Mouse (Mus musculus): ENCODE results near the gene Cyth3. TPM values are rescaled to one million over a fixed set of nuclear protein-coding genes. Genes with fewer than 3 reads are reported as not detected.

Gene Cyth3
- polyA plus RNA-seq, 1 experiment: 20.4 TPM

- no peak overlapping the region for H3K27ac ChIP-seq (ENCODE audit: control insufficient read depth, insufficient read depth, low read depth, low read length, poor library complexity)
Observed at GRCm38 (mm10) chr5:143627507-143627906, 5.3 kb downstream of the Cyth3 start.

GRCm38 (mm10) chr5:143627926-143628325 is 5.7 kb downstream of the Cyth3 start:
- Histone ChIP-seq H3K4me3 (replicated peaks; ENCODE audit: control insufficient read depth, low read depth, low read length) (no peak overlapping the region), H3K27ac (ENCODE audit: control insufficient read depth, insufficient read depth, low read depth, low read length, poor library complexity) (no peak overlapping the region), H3K4me1 (ENCODE audit: control insufficient read depth, insufficient read depth, low read length) (peaks cover 2% of the 10 kb centered on the region; the same call in 1 of the 2 replicates)
- WGBS: 67% methylated on average over 1 of the region's 1 CpGs
- no peak for TF ChIP-seq CTCF (IDR thresholded peaks at IDR 0.05; ENCODE audit: control insufficient read depth, insufficient read depth, low read length)
- no peak for TF ChIP-seq POLR2A (IDR thresholded peaks at IDR 0.05; ENCODE audit: borderline replicate concordance, control insufficient read depth, low read depth, low read length)

More at GRCm38 (mm10) chr5:143627507-143627906, 5.3 kb downstream of the Cyth3 start:
- WGBS: 91% methylated on average over 6 of the region's 6 CpGs
- no peak for TF ChIP-seq POLR2A (IDR thresholded peaks at IDR 0.05; ENCODE audit: borderline replicate concordance, control insufficient read depth, low read depth, low read length)
- TF ChIP-seq CTCF (IDR thresholded peaks at IDR 0.05; ENCODE audit: control insufficient read depth, insufficient read depth, low read length): no peak; the same call in 1 of the 2 replicates
- Histone ChIP-seq H3K4me3 (replicated peaks; ENCODE audit: control insufficient read depth, low read depth, low read length) (no peak overlapping the region), H3K4me1 (ENCODE audit: control insufficient read depth, insufficient read depth, low read length) (peaks cover 2% of the 10 kb centered on the region; the same call in 1 of the 2 replicates)

- no peak overlapping the region for H3K4me3 ChIP-seq (replicated peaks; ENCODE audit: control insufficient read depth, low read depth, low read length)
- 89% methylated on average over 8 of the region's 8 CpGs for WGBS
- TF ChIP-seq CTCF (IDR thresholded peaks at IDR 0.05; ENCODE audit: control insufficient read depth, insufficient read depth, low read length) (no peak), POLR2A (IDR thresholded peaks at IDR 0.05; ENCODE audit: borderline replicate concordance, control insufficient read depth, low read depth, low read length) (no peak)
- H3K4me1 ChIP-seq (ENCODE audit: control insufficient read depth, insufficient read depth, low read length): peaks cover 6% of the 10 kb centered on the region; the same call in 1 of the 2 replicates
- no peak overlapping the region for H3K27ac ChIP-seq (ENCODE audit: control insufficient read depth, insufficient read depth, low read depth, low read length, poor library complexity)
Observed at GRCm38 (mm10) chr5:143629686-143630085, 7.4 kb downstream of the Cyth3 start.

GRCm38 (mm10) chr5:143630214-143630613 is 8.0 kb downstream of the Cyth3 start:
- TF ChIP-seq POLR2A (IDR thresholded peaks at IDR 0.05; ENCODE audit: borderline replicate concordance, control insufficient read depth, low read depth, low read length) (no peak), CTCF (IDR thresholded peaks at IDR 0.05; ENCODE audit: control insufficient read depth, insufficient read depth, low read length) (peak; percentile 19; the same call in 1 of the 2 replicates)
- Histone ChIP-seq H3K27ac (ENCODE audit: control insufficient read depth, insufficient read depth, low read depth, low read length, poor library complexity) (no peak overlapping the region), H3K4me1 (ENCODE audit: control insufficient read depth, insufficient read depth, low read length) (peaks cover 6% of the 10 kb centered on the region; the same call in 1 of the 2 replicates), H3K4me3 (replicated peaks; ENCODE audit: control insufficient read depth, low read depth, low read length) (no peak overlapping the region)
- WGBS: 94% methylated on average over 3 of the region's 3 CpGs

GRCm38 (mm10) chr5:143630738-143631137 is 8.5 kb downstream of the Cyth3 start:
- H3K4me1 ChIP-seq (ENCODE audit: control insufficient read depth, insufficient read depth, low read length): peaks cover 6% of the 10 kb centered on the region; the same call in 1 of the 2 replicates
- no peak overlapping the region for H3K4me3 ChIP-seq (replicated peaks; ENCODE audit: control insufficient read depth, low read depth, low read length)
- H3K27ac ChIP-seq (ENCODE audit: control insufficient read depth, insufficient read depth, low read depth, low read length, poor library complexity): no peak overlapping the region
- 78% methylated on average over 8 of the region's 8 CpGs for WGBS
- TF ChIP-seq POLR2A (IDR thresholded peaks at IDR 0.05; ENCODE audit: borderline replicate concordance, control insufficient read depth, low read depth, low read length) (no peak), CTCF (IDR thresholded peaks at IDR 0.05; ENCODE audit: control insufficient read depth, insufficient read depth, low read length) (no peak)

GRCm38 (mm10) chr5:143631559-143631958 is 9.3 kb downstream of the Cyth3 start:
- Histone ChIP-seq H3K4me1 (ENCODE audit: control insufficient read depth, insufficient read depth, low read length) (peaks cover 6% of the 10 kb centered on the region; the same call in 1 of the 2 replicates), H3K27ac (ENCODE audit: control insufficient read depth, insufficient read depth, low read depth, low read length, poor library complexity) (no peak overlapping the region), H3K4me3 (replicated peaks; ENCODE audit: control insufficient read depth, low read depth, low read length) (no peak overlapping the region)
- TF ChIP-seq CTCF (IDR thresholded peaks at IDR 0.05; ENCODE audit: control insufficient read depth, insufficient read depth, low read length) (no peak), POLR2A (IDR thresholded peaks at IDR 0.05; ENCODE audit: borderline replicate concordance, control insufficient read depth, low read depth, low read length) (no peak)
- WGBS: 86% methylated on average over 8 of the region's 8 CpGs

- Histone ChIP-seq H3K4me3 (replicated peaks; ENCODE audit: control insufficient read depth, low read depth, low read length) (no peak overlapping the region), H3K27ac (ENCODE audit: control insufficient read depth, insufficient read depth, low read depth, low read length, poor library complexity) (no peak overlapping the region), H3K4me1 (ENCODE audit: control insufficient read depth, insufficient read depth, low read length) (peaks cover 6% of the 10 kb centered on the region; the same call in 1 of the 2 replicates)
- no peak for TF ChIP-seq CTCF (IDR thresholded peaks at IDR 0.05; ENCODE audit: control insufficient read depth, insufficient read depth, low read length)
- no peak for TF ChIP-seq POLR2A (IDR thresholded peaks at IDR 0.05; ENCODE audit: borderline replicate concordance, control insufficient read depth, low read depth, low read length)
- WGBS: 57% methylated on average over 9 of the region's 9 CpGs
Observed at GRCm38 (mm10) chr5:143632674-143633557, 10.7 kb downstream of the Cyth3 start.

GRCm38 (mm10) chr5:143633558-143633871 is 11.3 kb downstream of the Cyth3 start:
- 58% methylated on average over 5 of the region's 5 CpGs for WGBS
- peaks cover 5% of the 10 kb centered on the region; the same call in 1 of the 2 replicates for H3K4me1 ChIP-seq (ENCODE audit: control insufficient read depth, insufficient read depth, low read length)
- TF ChIP-seq CTCF (IDR thresholded peaks at IDR 0.05; ENCODE audit: control insufficient read depth, insufficient read depth, low read length): no peak
- TF ChIP-seq POLR2A (IDR thresholded peaks at IDR 0.05; ENCODE audit: borderline replicate concordance, control insufficient read depth, low read depth, low read length): no peak; the same call in 1 of the 2 replicates
- no peak overlapping the region for H3K4me3 ChIP-seq (replicated peaks; ENCODE audit: control insufficient read depth, low read depth, low read length)
- H3K27ac ChIP-seq (ENCODE audit: control insufficient read depth, insufficient read depth, low read depth, low read length, poor library complexity): peak overlapping the region; percentile 17; the same call in 1 of the 2 replicates

Measured in bone marrow, adult 2 months (tissue).